Mouse (Mus musculus): ENCODE results near the gene Ccna1. TPM values are rescaled to one million over a fixed set of nuclear protein-coding genes. Genes with fewer than 3 reads are reported as not detected.
A peak's percentile ranks its signal among the peaks of the same experiment; 100 is the strongest.

Ccna1 gene
- total RNA-seq, 2 experiments from 2014 or later = not detected

- no peak for ATAC-seq (replicated peaks; ENCODE audit: poor library complexity, severe bottlenecking)
Observed at GRCm38 (mm10) chr3:55066666-55067023, 11.3 kb upstream of the Ccna1 start.

DNA sequence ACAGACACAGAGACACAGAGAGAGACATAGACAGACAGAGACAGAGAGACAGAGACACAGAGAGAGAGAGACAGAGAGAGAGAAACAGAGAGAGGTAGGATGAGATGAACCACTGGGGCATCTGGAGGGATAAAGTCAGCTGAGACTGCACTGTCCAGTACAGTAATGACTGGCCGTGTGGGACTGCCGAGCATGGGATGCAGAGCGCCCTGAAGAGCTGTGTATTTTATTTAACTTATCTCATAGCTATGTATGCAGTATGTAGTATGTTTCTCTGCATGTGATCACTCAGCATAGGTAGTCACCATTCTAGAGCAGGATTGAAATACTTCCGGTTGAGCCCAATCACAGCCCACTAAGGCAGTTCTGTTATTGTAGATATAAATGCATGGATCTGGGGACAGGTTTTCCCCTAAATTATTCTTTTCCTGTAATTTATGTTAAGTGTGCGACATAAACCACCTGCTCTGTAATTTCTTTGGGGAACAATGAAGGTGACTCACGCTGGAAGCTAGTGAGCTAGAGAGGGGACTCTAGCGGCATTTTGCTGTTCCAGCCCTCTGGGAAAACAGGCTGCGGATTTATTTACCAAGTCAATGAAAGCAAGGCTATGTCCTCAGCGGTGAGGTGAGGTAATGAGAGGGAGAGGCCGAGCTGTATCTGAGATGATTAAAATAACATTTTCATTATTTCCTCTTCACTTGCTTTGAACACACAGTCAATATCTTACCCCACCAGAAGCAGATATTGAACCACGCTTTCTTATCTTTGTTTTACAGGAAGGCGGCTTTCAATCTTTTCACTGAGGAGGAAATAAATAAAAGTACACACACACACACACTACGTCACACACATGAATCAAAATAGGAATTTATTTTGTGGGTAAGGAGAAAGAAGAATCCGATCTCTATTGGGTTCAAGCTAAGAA lies 10.7 kb upstream of the Ccna1 start:
- no peak for ATAC-seq (replicated peaks; ENCODE audit: poor library complexity, severe bottlenecking)

DNA sequence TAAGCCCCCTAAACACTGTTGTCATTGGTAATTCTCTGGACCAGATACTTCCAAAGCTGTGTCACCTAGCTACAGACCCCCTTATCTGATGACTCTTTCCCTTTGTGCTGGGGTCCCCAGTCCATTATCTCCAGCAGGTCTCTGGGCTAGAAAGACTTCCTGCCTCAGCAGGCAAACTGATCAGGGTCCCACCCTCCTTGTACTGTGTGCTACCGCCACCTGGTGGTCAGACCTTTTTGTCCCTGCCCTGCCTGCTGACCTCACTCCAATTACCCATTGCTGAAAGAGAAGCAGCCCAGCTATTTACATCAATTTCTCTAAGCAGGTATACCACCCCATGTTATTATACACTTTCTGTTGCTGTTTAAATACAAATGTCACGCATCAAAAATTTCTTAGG lies 9.1 kb upstream of the Ccna1 start:
- ATAC-seq (replicated peaks; ENCODE audit: poor library complexity, severe bottlenecking) = peak; percentile 76

DNA sequence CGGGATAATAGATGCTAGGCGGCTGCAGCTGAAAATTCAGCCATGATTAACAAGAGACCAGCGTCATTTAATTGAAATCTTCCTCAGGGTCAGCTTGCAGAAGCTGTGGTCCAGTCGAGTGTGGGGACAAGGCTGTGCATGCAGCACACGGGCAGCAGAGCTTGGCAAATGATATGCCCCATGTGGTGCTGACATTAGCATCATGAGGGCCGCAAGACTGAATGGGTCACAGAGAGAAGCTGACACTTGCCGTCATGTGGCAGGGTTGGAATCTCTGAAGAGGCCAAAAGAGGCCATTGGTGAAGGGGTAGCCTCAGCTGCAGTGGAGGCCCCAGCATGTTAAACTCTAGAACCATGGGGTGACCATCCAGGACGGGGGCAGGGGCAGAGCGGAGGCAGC lies 7.4 kb upstream of the Ccna1 start:
- no peak for ATAC-seq (replicated peaks; ENCODE audit: poor library complexity, severe bottlenecking)

DNA sequence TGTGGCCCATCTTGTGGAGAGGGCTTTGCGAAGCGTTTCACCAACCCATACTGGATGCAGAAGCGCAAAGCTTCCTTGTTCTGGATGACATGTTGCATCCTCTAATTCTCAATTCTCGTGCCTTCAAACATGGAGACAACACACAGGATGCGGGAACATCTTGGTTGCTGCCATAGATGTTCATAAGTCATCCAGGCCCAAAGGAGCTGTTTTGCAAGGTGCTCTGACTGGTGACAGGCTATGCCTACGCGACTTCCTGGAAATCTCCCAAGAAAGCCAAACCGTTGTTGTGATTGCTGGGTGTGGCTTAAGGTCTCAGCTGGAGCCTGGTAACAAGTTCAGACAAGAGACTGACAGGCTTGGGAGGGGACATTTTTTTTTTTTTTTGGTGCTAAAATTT lies 1.1 kb upstream of the Ccna1 start:
- ATAC-seq (replicated peaks; ENCODE audit: poor library complexity, severe bottlenecking) = no peak

DNA sequence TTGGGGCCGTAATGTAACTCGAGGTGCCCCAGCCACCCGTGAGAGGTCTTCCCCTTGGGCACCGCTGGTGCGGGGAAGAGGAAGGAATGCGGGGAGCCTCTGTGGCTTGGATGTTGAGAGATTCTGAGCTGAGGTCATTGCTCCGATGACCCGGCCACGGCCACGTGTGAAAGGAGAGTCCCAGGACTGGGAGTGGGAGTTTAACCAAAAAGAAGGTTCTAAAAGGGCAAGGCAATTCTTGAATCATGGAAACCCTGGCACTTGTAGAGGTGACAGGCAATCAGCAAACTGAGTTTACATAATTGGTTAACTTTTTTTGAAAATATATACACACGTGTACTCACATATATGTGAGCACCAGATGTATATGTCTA lies 433 bp upstream of the Ccna1 start:
- ATAC-seq (replicated peaks; ENCODE audit: poor library complexity, severe bottlenecking) = no peak

DNA sequence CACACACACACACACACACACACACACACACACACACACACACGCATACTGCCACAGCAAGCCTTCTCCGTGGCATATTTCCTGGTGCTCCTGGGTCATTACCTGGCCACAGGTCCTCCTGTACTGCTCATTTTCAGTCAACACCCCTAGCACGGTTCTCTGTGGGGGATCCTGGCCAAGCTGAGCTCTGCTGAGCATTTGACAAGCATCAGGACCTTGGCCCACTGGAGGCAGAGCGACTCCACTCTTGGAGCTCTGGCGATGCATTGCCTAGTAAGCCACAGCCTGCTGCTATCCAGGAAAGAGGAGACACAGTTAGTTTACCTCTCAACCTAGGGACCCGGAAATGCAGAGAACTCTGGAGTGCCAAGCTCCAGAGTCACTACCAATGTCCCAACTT lies 1.1 kb downstream of the Ccna1 start:
- no peak for ATAC-seq (replicated peaks; ENCODE audit: poor library complexity, severe bottlenecking)

DNA sequence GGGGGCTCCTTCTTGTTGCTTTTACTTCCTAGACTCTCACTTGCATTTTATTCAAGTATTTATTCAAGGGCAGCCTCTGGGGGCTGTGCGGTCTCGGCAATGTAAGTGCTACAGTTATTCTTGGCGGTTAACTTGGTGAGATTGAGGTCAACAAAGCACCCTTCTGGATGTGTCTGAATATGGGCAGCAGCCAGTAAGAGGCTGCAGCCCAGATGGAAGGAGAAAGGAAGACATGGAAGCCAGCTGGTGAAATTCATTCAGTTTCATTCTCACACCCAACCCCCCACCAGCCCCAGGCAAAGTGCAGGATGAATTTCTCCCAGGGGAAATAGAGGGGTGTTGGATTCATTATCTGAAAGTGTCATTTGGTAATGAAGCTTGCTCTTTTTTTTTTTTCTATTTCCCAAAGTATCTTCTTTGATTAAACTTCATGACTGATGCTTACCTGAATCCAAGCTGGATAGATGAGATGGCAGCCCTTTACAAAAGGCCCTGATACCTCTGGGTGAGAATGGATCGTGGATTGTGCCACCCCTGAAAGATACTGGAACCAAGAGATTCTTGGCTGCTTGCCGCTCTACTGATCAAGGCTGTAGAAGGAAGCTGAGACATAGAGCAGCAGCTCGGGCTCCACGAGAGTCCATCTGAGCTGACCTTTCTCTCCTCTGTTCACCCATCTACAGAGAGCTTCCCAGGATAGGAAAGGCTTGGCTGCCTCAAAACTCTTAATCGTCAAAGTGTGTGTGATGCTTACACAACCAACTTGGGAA lies 10.5 kb downstream of the Ccna1 start:
- ATAC-seq (replicated peaks; ENCODE audit: poor library complexity, severe bottlenecking) = no peak

GRCm38 (mm10) chr3:55037608-55038007 lies 17.7 kb downstream of the Ccna1 start:
- ATAC-seq (replicated peaks; ENCODE audit: poor library complexity, severe bottlenecking) = no peak

GRCm38 (mm10) chr3:55027271-55027840 lies 27.9 kb downstream of the Ccna1 start:
- ATAC-seq (replicated peaks; ENCODE audit: poor library complexity, severe bottlenecking) = no peak

DNA sequence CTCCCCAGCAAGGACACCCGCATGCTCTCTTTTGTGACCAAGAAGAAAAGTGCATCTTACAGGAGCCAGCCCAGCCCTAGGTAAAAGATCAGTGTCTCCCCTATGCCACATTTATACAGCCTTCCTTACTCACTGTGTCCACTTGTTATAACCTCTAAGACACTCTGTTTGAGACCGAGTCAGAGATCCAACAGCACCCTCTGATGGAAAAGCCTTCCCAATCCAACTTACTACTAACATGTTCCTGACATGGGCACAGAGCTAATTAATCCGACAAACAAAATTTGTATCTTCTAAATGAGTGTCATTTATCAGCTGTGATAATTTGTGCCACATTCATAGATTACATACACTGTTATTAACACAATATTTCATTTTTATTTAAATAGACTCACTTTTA lies 29.8 kb downstream of the Ccna1 start:
- no peak for ATAC-seq (replicated peaks; ENCODE audit: poor library complexity, severe bottlenecking)

- ATAC-seq (replicated peaks; ENCODE audit: poor library complexity, severe bottlenecking) = no peak
Observed at GRCm38 (mm10) chr3:55023347-55023746, 32.0 kb downstream of the Ccna1 start.

- no peak for ATAC-seq (replicated peaks; ENCODE audit: poor library complexity, severe bottlenecking)
Observed at GRCm38 (mm10) chr3:55022247-55022646, 33.1 kb downstream of the Ccna1 start.

- no peak for ATAC-seq (replicated peaks; ENCODE audit: poor library complexity, severe bottlenecking)
Observed at GRCm38 (mm10) chr3:55012536-55012935, 42.8 kb downstream of the Ccna1 start.

GRCm38 (mm10) chr3:55011681-55012080 lies 43.6 kb downstream of the Ccna1 start:
- no peak for ATAC-seq (replicated peaks; ENCODE audit: poor library complexity, severe bottlenecking)

GRCm38 (mm10) chr3:55008965-55009741 lies 46.1 kb downstream of the Ccna1 start:
- no peak for ATAC-seq (replicated peaks; ENCODE audit: poor library complexity, severe bottlenecking)

GRCm38 (mm10) chr3:55004036-55004435 lies 51.3 kb downstream of the Ccna1 start:
- no peak for ATAC-seq (replicated peaks; ENCODE audit: poor library complexity, severe bottlenecking)

DNA sequence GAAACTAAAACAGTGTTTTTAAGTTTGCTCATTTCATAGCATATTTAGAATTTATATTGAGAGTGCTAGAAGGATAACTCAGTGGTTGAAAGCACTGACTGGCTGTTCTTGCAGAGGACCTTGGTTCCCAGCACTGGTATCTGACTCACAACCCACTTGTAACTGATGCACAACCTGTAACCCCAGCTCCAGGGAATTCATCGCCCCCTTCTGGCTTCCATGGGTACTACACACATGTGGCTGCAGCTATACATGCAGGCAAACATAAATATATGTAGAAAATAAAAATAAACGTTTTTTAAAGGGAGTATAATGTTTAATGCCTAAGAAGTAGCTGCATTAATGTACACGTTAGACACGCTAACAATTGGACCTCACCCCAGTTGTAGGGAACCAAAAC lies 53.6 kb downstream of the Ccna1 start:
- ATAC-seq (replicated peaks; ENCODE audit: poor library complexity, severe bottlenecking) = no peak

Data from granulocyte monocyte progenitor cell, adult 5-6 weeks (primary cell).